Mouse (Mus musculus) embryonic facial prominence, embryonic 15.5 days (tissue): ENCODE data around the gene Tac4. TPM values are rescaled to one million over a fixed set of nuclear protein-coding genes. Genes with fewer than 3 reads are reported as not detected.

ENCODE experiments used
- ATAC-seq: fragments of 200-750 bp; cut with Nextera tagmentation; 2 replicates; pipeline ENCODE4 v1.8.0; 2017; ENCODE audit warnings: low read depth, moderate TSS enrichment; ENCODE audit not compliant: insufficient number of reproducible peaks, low FRiP score, low TSS enrichment
- H3K27ac ChIP-seq: fragments of 300-500 bp; sonication (generic); replicated peaks from 2 replicates; pipeline ENCODE4 v1.5.1; 2015; ENCODE audit warnings: mild to moderate bottlenecking, inconsistent platforms
- H3K27me3 ChIP-seq: fragments of 300-500 bp; sonication (generic); 2 replicates; pipeline ENCODE4 v1.6.1; 2015; ENCODE audit warnings: inconsistent platforms
- H3K36me3 ChIP-seq: fragments of 300-500 bp; sonication (generic); 2 replicates; pipeline ENCODE4 v1.6.1; 2015; ENCODE audit warnings: mild to moderate bottlenecking, inconsistent platforms
- H3K4me1 ChIP-seq: fragments of 300-500 bp; sonication (generic); 2 replicates; pipeline ENCODE4 v1.6.1; 2015; ENCODE audit warnings: inconsistent platforms
- H3K4me2 ChIP-seq: fragments of 300-500 bp; sonication (generic); replicated peaks from 2 replicates; pipeline ENCODE4 v1.6.1; 2015; ENCODE audit warnings: mild to moderate bottlenecking, inconsistent platforms
- H3K4me3 ChIP-seq: fragments of 300-500 bp; sonication (generic); replicated peaks from 2 replicates; pipeline ENCODE4 v1.5.1; 2015; ENCODE audit warnings: mild to moderate bottlenecking, inconsistent platforms
- H3K9ac ChIP-seq: fragments of 300-500 bp; sonication (generic); 2 replicates; pipeline ENCODE4 v1.6.1; 2015; ENCODE audit warnings: inconsistent platforms
- H3K9me3 ChIP-seq: fragments of 300-500 bp; sonication (generic); replicated peaks from 2 replicates; pipeline ENCODE4 v1.6.1; 2016; ENCODE audit warnings: inconsistent platforms
- whole genome bisulfite sequencing: fragments of 180-500 bp; shearing (Covaris S2); methylation state at CpG from one replicate; pipeline ENCODE4 v1.1.7; 2015; 5-methylcytosine and 5-hydroxymethylcytosine counted together
- polyA plus RNA-seq: library from polyadenylated mRNA; unstranded; fragments of >200 nt; fragmentation: Nextera tagmentation; extraction: Ambion mirVana; gene quantifications from 2 replicates; pipeline ENCODE4 v1.2.1, GENCODE M21; 2015

Tac4 gene
- polyA plus RNA-seq = 0.13 and 0.21 TPM in 2 replicates

- H3K4me3 ChIP-seq = no peak within 1 kb of the TSS
- H3K27me3 ChIP-seq = no peaks in the 10 kb centered on the region
- WGBS = 66% methylated on average over 5 of the region's 5 CpGs
- no peaks in the 10 kb centered on the region for H3K9me3 ChIP-seq
- no peak for ATAC-seq
- H3K4me1 ChIP-seq = peaks cover 15% of the 10 kb centered on the region
- 0 out of 2 replicates have a peak, but pooled peaks cover 5% of the 10 kb centered on the region for H3K36me3 ChIP-seq
- no peak within 1 kb of the TSS for H3K27ac ChIP-seq
- H3K9ac ChIP-seq = no peak within 1 kb of the TSS
- H3K4me2 ChIP-seq = no peak within 1 kb of the TSS
Measured at GRCm38 (mm10) chr11:95261178-95261751, at the start of gene Tac4. Tac4 (plus strand) TSS chr11:95261529.

- Histone ChIP-seq H3K27me3 (no peaks in the 10 kb centered on the region), H3K4me2 (0 out of 2 replicates have a peak overlapping the region, but pooled peaks have one; percentile 1), H3K9ac (no peak overlapping the region), H3K9me3 (no peaks in the 10 kb centered on the region), H3K27ac (no peak overlapping the region), H3K4me3 (no peak overlapping the region), H3K36me3 (no peaks in the 10 kb centered on the region), H3K4me1 (peaks cover 55% of the 10 kb centered on the region)
- no peak for ATAC-seq
- WGBS = 23% methylated on average over 6 of the region's 6 CpGs
Measured at GRCm38 (mm10) chr11:95213607-95214006, 47.7 kb upstream of the Tac4 start.

- H3K36me3 ChIP-seq = no peaks in the 10 kb centered on the region
- no peak overlapping the region for H3K4me3 ChIP-seq
- H3K9me3 ChIP-seq = no peaks in the 10 kb centered on the region
- ATAC-seq = peak; percentile 17; the same call in 1 of the 2 replicates
- 7% methylated on average over 5 of the region's 5 CpGs for WGBS
- H3K27ac ChIP-seq = peak overlapping the region; percentile 68; the same call in 1 of the 2 replicates
- 0 out of 2 replicates have a peak overlapping the region, but pooled peaks have one; percentile 1 for H3K4me2 ChIP-seq
- no peaks in the 10 kb centered on the region; the same call in 1 of the 2 replicates for H3K27me3 ChIP-seq
- no peak overlapping the region for H3K9ac ChIP-seq
- peaks cover 52% of the 10 kb centered on the region for H3K4me1 ChIP-seq
Measured at GRCm38 (mm10) chr11:95214305-95214704, 47.0 kb upstream of the Tac4 start.

GRCm38 (mm10) chr11:95216193-95216592, 45.1 kb upstream of the Tac4 start:
- Histone ChIP-seq H3K9me3 (no peaks in the 10 kb centered on the region), H3K27me3 (no peaks in the 10 kb centered on the region; the same call in 1 of the 2 replicates), H3K9ac (no peak overlapping the region), H3K4me2 (no peak overlapping the region), H3K36me3 (no peaks in the 10 kb centered on the region), H3K4me3 (no peak overlapping the region), H3K4me1 (peaks cover 35% of the 10 kb centered on the region), H3K27ac (no peak overlapping the region)
- ATAC-seq = no peak
- WGBS = 72% methylated on average over 3 of the region's 3 CpGs

- no peaks in the 10 kb centered on the region for H3K36me3 ChIP-seq
- peaks cover 15% of the 10 kb centered on the region for H3K27me3 ChIP-seq
- H3K4me1 ChIP-seq = peaks cover 34% of the 10 kb centered on the region
- no peak overlapping the region for H3K27ac ChIP-seq
- H3K9me3 ChIP-seq = no peaks in the 10 kb centered on the region
- no peak overlapping the region for H3K4me2 ChIP-seq
- ATAC-seq = no peak
- no peak overlapping the region for H3K4me3 ChIP-seq
- 71% methylated on average over 8 of the region's 8 CpGs for WGBS
- no peak overlapping the region for H3K9ac ChIP-seq
Measured at GRCm38 (mm10) chr11:95219111-95219510, 42.2 kb upstream of the Tac4 start.

GRCm38 (mm10) chr11:95223473-95223872, 37.9 kb upstream of the Tac4 start:
- Histone ChIP-seq H3K4me3 (peak overlapping the region; percentile 28), H3K4me2 (peak overlapping the region; percentile 53), H3K9me3 (no peaks in the 10 kb centered on the region), H3K27me3 (peaks cover 23% of the 10 kb centered on the region), H3K9ac (no peak overlapping the region), H3K36me3 (no peaks in the 10 kb centered on the region), H3K27ac (peak overlapping the region; percentile 85), H3K4me1 (peaks cover 48% of the 10 kb centered on the region)
- peak; percentile 32; the same call in 1 of the 2 replicates for ATAC-seq
- WGBS = under 1% methylated on average over 31 of the region's 31 CpGs

- H3K4me3 ChIP-seq = peak overlapping the region; percentile 28
- no peaks in the 10 kb centered on the region for H3K36me3 ChIP-seq
Measured at GRCm38 (mm10) chr11:95224124-95224893, 37.0 kb upstream of the Tac4 start.

GRCm38 (mm10) chr11:95225448-95225847, 35.9 kb upstream of the Tac4 start:
- ATAC-seq = peak; percentile 44; the same call in 1 of the 2 replicates
- H3K4me1 ChIP-seq = peaks cover 55% of the 10 kb centered on the region
- H3K27me3 ChIP-seq = peaks cover 23% of the 10 kb centered on the region; the same call in 1 of the 2 replicates
- no peaks in the 10 kb centered on the region for H3K9me3 ChIP-seq
- peak overlapping the region; percentile 85 for H3K27ac ChIP-seq
- H3K4me2 ChIP-seq = peak overlapping the region; percentile 53
- H3K4me3 ChIP-seq = no peak overlapping the region
- 13% methylated on average over 7 of the region's 7 CpGs for WGBS
- no peaks in the 10 kb centered on the region for H3K36me3 ChIP-seq
- no peak overlapping the region for H3K9ac ChIP-seq

More at GRCm38 (mm10) chr11:95224124-95224893, 37.0 kb upstream of the Tac4 start:
- H3K4me2 ChIP-seq = peak overlapping the region; percentile 53
- peak overlapping the region; percentile 85 for H3K27ac ChIP-seq
- peak; percentile 25; the same call in 1 of the 2 replicates for ATAC-seq
- H3K9me3 ChIP-seq = no peaks in the 10 kb centered on the region
- WGBS = 18% methylated on average over 15 of the region's 15 CpGs
- peaks cover 55% of the 10 kb centered on the region for H3K4me1 ChIP-seq
- no peak overlapping the region for H3K9ac ChIP-seq
- peaks cover 23% of the 10 kb centered on the region; the same call in 1 of the 2 replicates for H3K27me3 ChIP-seq

- no peak overlapping the region for H3K27ac ChIP-seq
- ATAC-seq = no peak
- peaks cover 19% of the 10 kb centered on the region; the same call in 1 of the 2 replicates for H3K27me3 ChIP-seq
- H3K36me3 ChIP-seq = no peaks in the 10 kb centered on the region
- WGBS = 34% methylated on average over 5 of the region's 5 CpGs
- no peak overlapping the region for H3K4me2 ChIP-seq
- peaks cover 67% of the 10 kb centered on the region for H3K4me1 ChIP-seq
- H3K9me3 ChIP-seq = no peaks in the 10 kb centered on the region
- no peak overlapping the region for H3K4me3 ChIP-seq
- H3K9ac ChIP-seq = no peak overlapping the region
Measured at GRCm38 (mm10) chr11:95227467-95227866, 33.9 kb upstream of the Tac4 start.

GRCm38 (mm10) chr11:95231688-95232328, 29.5 kb upstream of the Tac4 start:
- 0 out of 2 replicates have a peak, but pooled peaks have one; percentile 51 for ATAC-seq
- peak overlapping the region; percentile 47 for H3K4me2 ChIP-seq
- H3K4me1 ChIP-seq = peaks cover 27% of the 10 kb centered on the region
- H3K4me3 ChIP-seq = peak overlapping the region; percentile 16; the same call in 1 of the 2 replicates
- H3K36me3 ChIP-seq = no peaks in the 10 kb centered on the region
- H3K9me3 ChIP-seq = no peaks in the 10 kb centered on the region
- whole genome bisulfite sequencing = 9% methylated on average over 24 of the region's 24 CpGs
- no peak overlapping the region for H3K9ac ChIP-seq
- H3K27ac ChIP-seq = peak overlapping the region; percentile 9; the same call in 1 of the 2 replicates
- H3K27me3 ChIP-seq = no peaks in the 10 kb centered on the region

GRCm38 (mm10) chr11:95232329-95232696, 29.0 kb upstream of the Tac4 start:
- ATAC-seq = no peak
- H3K4me1 ChIP-seq = peaks cover 24% of the 10 kb centered on the region
- H3K4me3 ChIP-seq = peak overlapping the region; percentile 16; the same call in 1 of the 2 replicates
- no peak overlapping the region for H3K27ac ChIP-seq
- H3K4me2 ChIP-seq = peak overlapping the region; percentile 47
- no peaks in the 10 kb centered on the region for H3K9me3 ChIP-seq
- H3K27me3 ChIP-seq = no peaks in the 10 kb centered on the region
- H3K9ac ChIP-seq = no peak overlapping the region
- H3K36me3 ChIP-seq = no peaks in the 10 kb centered on the region
- WGBS = 37% methylated on average over 6 of the region's 6 CpGs
